Mouse (Mus musculus) liver, adult 2 months (tissue): Measurements from ENCODE around the gene Myo3a.

Experiments used
- CTCF ChIP-seq: fragments of 200-500 bp; IDR thresholded peaks from 2 replicates; pipeline ENCODE4 v1.5.1; 2011; ENCODE audit warnings: low read depth, low read length, control low read depth
- POLR2A ChIP-seq: fragments of 200-500 bp; IDR thresholded peaks from 2 replicates; pipeline ENCODE4 v1.6.1; 2011; ENCODE audit warnings: low read length, control low read depth; ENCODE audit not compliant: insufficient read depth; ENCODE audit errors: extremely low read depth

DNA sequence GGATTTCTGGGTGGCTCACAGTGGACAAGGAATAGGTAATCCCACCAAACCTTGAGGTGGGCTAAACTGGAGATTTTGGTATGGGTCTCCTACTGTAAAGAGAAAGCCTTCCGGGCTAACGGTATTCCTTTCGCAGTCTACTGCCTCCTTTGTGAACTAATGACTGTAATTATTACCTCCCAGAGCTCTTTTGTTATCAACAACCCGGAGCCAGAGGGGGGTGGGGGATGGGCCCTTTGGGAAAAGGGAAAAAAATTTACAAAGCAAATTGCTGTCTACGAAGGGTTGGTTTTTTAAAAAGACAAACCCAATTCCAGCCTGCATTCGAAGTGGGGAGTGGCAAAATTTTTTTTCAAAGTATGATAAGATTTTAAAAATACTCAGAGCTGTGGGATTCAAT, 392.7 kb downstream of the Myo3a start:
- TF ChIP-seq POLR2A = no peak
- TF ChIP-seq CTCF = no peak
